Mouse (Mus musculus): ENCODE results near the gene Slc37a4. TPM values are rescaled to one million over a fixed set of nuclear protein-coding genes. Genes with fewer than 3 reads are reported as not detected.

Gene Slc37a4
- 15.4 TPM for polyA plus RNA-seq (2015; fragmentation: Illumina TruSeq; extraction: RNeasy Lipid Tissue Mini Kit (QIAGEN cat#74804); ENCODE audit: insufficient read depth, low replicate concordance)

DNA sequence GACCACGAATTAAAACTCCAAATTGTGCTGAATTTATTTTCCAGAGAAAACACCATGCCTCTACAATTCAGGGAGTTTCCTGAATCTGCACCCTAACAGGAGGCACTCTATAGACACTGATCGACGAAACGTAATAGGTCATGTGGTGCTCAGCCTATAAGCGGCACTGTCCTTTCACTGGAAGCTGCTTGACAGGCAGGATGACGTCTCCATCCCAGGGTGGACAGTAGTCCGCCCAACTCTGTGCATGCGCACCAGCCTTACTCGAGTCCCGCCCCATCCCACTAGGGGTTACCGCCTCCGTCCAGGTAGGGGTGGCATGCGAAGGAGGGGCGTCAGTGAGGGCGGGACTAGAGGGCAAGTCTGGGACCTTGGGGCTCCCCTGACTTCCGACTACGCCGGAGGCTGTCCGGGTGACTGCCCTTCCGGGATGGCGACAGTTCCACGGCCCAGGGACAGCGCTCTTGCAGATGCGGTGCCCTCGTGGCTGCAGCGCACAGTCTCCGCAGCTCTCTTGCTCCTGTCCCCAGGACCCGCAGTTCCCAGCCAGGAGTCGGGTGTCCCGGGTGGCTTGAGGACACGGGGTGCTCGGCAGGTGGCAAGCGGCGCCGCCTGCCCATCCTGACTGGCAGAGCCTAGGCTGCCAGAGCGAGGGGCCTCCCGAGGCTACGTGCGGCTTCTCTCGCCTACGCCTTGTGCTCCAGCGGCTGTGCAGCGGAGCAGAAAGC lies at the start of gene Slc37a4:
Slc37a4 (plus strand) TSS at position 169 of the 728 bp plus-strand sequence.

DNA sequence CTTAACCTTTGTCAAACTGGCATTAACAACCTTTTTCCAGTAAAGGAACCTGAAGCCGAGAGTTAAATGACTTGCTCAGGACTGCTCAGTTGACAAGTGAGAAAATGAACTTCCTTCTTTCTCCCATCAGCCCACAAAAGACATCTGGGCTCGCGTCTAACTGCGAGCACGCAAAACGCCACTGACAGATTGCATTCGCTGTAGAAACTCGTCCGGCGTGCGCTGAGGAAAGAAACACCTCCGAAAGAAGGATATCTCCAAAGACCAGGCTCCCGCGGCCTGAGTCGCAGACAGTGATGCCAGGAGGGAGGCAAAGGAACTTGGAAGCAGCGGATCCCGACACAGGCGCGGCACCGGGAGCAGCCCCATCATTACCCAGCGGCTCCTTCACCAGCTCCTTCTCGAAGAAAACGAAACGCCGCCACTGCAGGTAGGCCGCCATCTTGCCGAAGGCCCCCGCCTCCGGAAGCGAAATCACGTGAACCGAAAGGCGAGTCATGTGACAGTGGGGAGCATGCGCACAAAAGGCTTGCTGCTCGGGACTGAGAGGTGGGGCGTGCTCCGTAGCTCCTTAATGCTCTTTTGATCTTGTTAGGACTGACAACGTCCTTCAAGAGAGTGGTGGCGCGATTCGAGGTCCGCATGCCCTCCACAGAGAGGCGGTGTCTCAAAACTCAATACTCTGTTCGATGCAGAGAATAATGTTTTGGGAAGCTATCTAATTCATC lies 35.3 kb upstream of the Slc37a4 start, which contains the start of gene Vps11:
Vps11 (minus strand) TSS at position 481 of the 728 bp plus-strand sequence.

DNA sequence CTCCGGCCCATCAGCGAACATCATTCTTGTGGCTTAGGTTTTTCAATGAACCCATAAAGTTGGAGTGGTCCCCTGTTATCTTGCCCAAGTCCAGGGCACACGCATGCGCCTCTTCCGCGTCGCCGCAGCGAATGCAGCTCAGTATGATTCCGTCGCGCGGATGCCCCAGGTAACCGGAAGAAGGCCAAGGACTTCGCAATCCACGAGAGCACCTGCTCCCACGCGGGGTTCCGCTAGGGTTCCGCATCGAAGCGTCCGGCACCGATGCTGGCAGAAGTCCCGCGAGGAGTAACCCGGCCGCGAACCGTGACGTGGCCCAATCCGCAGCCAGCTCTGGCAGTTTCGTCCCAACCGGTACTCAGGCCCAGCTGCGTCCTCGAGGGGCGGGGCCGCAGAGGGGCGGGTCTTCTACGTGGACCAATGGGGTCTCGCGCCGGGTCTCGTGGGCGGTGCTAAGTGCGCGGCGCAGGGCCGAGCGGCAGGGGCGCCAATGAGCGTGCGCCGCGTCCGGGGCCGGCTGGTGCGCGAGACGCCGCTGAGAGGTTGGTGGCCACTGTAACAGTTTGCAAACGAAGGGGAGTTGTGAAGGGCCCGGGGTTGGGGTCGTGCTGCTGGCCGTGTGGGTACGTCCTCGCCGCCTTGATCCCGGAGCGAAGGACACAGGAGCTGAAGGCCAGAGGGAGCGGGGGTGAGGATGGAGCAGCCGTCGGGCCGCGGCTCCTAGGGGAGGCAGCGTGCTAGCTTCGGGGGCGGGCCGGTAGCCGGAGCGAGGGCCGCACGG lies 17.4 kb upstream of the Slc37a4 start, which contains the start of gene Hyou1:
Hyou1 (plus strand) TSS at position 437 of the 781 bp plus-strand sequence.

DNA sequence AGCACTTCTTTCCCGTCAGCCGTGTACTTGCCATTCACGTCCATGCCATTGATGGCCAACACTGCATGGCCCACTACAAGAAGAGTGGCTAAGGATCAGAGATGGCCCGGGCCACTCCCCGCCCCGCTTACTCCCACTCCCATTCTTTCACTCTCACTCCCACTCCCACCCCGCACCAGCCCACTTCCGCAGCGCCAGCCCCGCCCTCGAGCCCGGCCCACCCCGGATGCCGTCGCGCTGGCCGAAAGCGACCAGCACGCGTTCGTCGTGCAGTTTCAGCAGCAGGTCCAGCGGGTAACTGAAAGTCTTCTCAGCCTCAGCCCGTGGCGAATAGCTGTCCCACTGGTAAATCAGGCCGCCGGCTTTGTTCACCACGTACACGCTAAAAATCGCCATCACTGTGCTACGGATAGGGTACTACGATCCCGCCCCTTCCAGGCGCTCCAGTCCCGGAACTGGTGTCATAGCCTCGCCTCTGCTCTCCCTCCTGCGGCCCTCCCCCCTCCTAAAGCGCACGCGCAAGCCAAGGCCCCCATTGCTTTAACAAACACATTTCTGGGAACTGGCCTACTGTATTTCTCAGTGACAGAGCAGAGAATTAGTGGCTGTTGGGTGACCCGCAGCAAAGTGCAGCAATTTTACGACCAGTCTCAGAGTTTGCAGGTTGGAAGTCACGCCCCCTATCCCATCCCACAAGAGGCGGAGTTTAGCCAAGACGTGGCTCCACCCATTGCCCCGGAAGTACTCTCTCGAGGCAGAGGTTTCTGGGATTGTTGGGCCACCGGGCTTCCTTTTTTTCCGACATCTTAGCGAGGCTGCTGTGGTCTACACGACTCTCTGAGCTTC lies 10.5 kb downstream of the Slc37a4 start, which contains the start of the genes Rps25 and Trappc4:
Rps25 (plus strand) TSS at position 234 of the 846 bp plus-strand sequence.
Trappc4 (minus strand) TSS at position 695 of the 846 bp plus-strand sequence.

DNA sequence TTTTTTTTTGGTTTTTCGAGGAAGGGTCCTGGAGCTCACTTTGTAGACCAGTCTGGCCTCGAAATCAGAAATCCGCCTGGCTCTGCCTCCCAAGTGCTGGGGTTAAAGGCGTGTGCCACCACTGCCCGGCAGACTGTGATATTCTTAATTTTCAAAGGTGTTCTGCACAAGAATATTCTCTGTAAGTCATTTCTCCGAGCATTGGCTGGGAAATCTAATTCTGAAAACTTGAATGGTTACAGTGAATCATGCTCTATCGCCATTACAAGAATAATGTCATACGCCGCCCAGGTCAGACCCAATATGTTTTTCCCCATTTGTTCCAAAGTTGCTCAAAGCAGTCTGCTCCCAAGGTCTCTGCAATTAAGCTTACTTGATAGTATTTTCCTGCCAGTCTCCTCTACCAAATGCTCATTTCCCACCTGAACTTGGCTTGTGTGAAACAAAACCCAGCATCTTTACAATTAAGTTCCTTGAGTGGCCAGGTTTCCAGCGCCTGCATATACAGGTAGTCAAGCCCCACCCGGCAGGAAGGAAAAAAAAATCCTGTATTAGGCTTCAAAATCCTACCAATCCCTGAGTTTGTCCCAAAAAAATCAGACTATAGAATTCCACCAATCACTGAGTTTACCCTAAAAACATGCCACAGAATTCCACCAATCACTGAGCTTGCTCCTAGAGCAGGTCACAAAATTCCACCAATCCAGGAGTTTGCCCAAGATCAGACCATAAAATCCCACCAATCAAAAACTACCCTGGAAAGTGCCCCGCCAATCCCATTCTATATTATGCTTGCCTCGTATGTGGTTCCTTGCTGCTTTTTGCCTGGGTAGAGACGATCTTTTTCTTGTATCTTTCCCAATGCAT lies 22.1 kb downstream of the Slc37a4 start, which contains the start of gene Ccdc84:
Ccdc84 (minus strand) TSS at position 51 of the 867 bp plus-strand sequence.

DNA sequence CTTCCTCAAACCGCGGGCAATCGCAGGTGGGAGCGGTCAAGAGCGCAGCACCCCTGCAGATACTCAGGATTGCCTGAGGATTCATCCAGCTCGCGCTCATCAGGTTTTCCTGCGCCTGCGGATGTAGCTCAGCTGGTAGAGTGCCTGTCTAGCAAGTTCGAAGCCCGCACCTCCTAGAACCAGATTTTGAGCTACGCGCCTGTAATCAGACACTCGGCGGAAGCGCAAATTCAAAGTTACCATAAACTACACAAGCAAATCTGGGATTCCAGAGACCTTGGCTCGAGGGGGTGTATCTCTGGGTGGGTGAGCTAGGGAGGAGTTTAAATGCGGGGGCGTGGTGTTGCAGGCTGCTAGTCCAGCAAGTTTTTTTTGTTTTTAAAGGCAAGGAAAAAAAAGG lies 44.3 kb downstream of the Slc37a4 start, which contains the start of gene Foxr1:
Foxr1 (minus strand) TSS at position 176 of the 400 bp plus-strand sequence.

Other genes with a start within 250 kb of the Slc37a4 start
- gene Cbl, start 162.8 kb upstream of the Slc37a4 start, polyA plus RNA-seq (2015; fragmentation: Illumina TruSeq; extraction: RNeasy Lipid Tissue Mini Kit (QIAGEN cat#74804); ENCODE audit: insufficient read depth, low replicate concordance) = 112 TPM
- not detected for gene Ccdc153, start 156.2 kb upstream of the Slc37a4 start, polyA plus RNA-seq (2015; fragmentation: Illumina TruSeq; extraction: RNeasy Lipid Tissue Mini Kit (QIAGEN cat#74804); ENCODE audit: insufficient read depth, low replicate concordance)
- 0.10 TPM for gene Pdzd3, start 145.4 kb upstream of the Slc37a4 start, polyA plus RNA-seq (2015; fragmentation: Illumina TruSeq; extraction: RNeasy Lipid Tissue Mini Kit (QIAGEN cat#74804); ENCODE audit: insufficient read depth, low replicate concordance)
- 2.2 TPM for gene Nlrx1, start 128.3 kb upstream of the Slc37a4 start, polyA plus RNA-seq (2015; fragmentation: Illumina TruSeq; extraction: RNeasy Lipid Tissue Mini Kit (QIAGEN cat#74804); ENCODE audit: insufficient read depth, low replicate concordance)
- gene Abcg4, start 108.2 kb upstream of the Slc37a4 start, polyA plus RNA-seq (2015; fragmentation: Illumina TruSeq; extraction: RNeasy Lipid Tissue Mini Kit (QIAGEN cat#74804); ENCODE audit: insufficient read depth, low replicate concordance) = 1.8 TPM
- gene Hinfp, start 91.2 kb upstream of the Slc37a4 start, polyA plus RNA-seq (2015; fragmentation: Illumina TruSeq; extraction: RNeasy Lipid Tissue Mini Kit (QIAGEN cat#74804); ENCODE audit: insufficient read depth, low replicate concordance) = 40.4 TPM
- 5.9 TPM for gene C2cd2l, start 76.6 kb upstream of the Slc37a4 start, polyA plus RNA-seq (2015; fragmentation: Illumina TruSeq; extraction: RNeasy Lipid Tissue Mini Kit (QIAGEN cat#74804); ENCODE audit: insufficient read depth, low replicate concordance)
- gene Dpagt1, start 70.8 kb upstream of the Slc37a4 start, polyA plus RNA-seq (2015; fragmentation: Illumina TruSeq; extraction: RNeasy Lipid Tissue Mini Kit (QIAGEN cat#74804); ENCODE audit: insufficient read depth, low replicate concordance) = 16.7 TPM
- gene H2afx, start 62.2 kb upstream of the Slc37a4 start, polyA plus RNA-seq (2015; fragmentation: Illumina TruSeq; extraction: RNeasy Lipid Tissue Mini Kit (QIAGEN cat#74804); ENCODE audit: insufficient read depth, low replicate concordance) = 18.5 TPM
- gene Hmbs, start 52.6 kb upstream of the Slc37a4 start, polyA plus RNA-seq (2015; fragmentation: Illumina TruSeq; extraction: RNeasy Lipid Tissue Mini Kit (QIAGEN cat#74804); ENCODE audit: insufficient read depth, low replicate concordance) = 79.9 TPM
- 50.6 TPM for gene Vps11, start 35.2 kb upstream of the Slc37a4 start, polyA plus RNA-seq (2015; fragmentation: Illumina TruSeq; extraction: RNeasy Lipid Tissue Mini Kit (QIAGEN cat#74804); ENCODE audit: insufficient read depth, low replicate concordance)
- gene Hyou1, start 17.4 kb upstream of the Slc37a4 start, polyA plus RNA-seq (2015; fragmentation: Illumina TruSeq; extraction: RNeasy Lipid Tissue Mini Kit (QIAGEN cat#74804); ENCODE audit: insufficient read depth, low replicate concordance) = 55.2 TPM
- 4,145 TPM for gene Rps25, start 10.3 kb downstream of the Slc37a4 start, polyA plus RNA-seq (2015; fragmentation: Illumina TruSeq; extraction: RNeasy Lipid Tissue Mini Kit (QIAGEN cat#74804); ENCODE audit: insufficient read depth, low replicate concordance)
- 70.1 TPM for gene Trappc4, start 10.7 kb downstream of the Slc37a4 start, polyA plus RNA-seq (2015; fragmentation: Illumina TruSeq; extraction: RNeasy Lipid Tissue Mini Kit (QIAGEN cat#74804); ENCODE audit: insufficient read depth, low replicate concordance)
- 54.6 TPM for gene Ccdc84, start 21.7 kb downstream of the Slc37a4 start, polyA plus RNA-seq (2015; fragmentation: Illumina TruSeq; extraction: RNeasy Lipid Tissue Mini Kit (QIAGEN cat#74804); ENCODE audit: insufficient read depth, low replicate concordance)
- gene Foxr1, start 44.3 kb downstream of the Slc37a4 start, polyA plus RNA-seq (2015; fragmentation: Illumina TruSeq; extraction: RNeasy Lipid Tissue Mini Kit (QIAGEN cat#74804); ENCODE audit: insufficient read depth, low replicate concordance) = 0.65 TPM
- gene Upk2, start 58.1 kb downstream of the Slc37a4 start, polyA plus RNA-seq (2015; fragmentation: Illumina TruSeq; extraction: RNeasy Lipid Tissue Mini Kit (QIAGEN cat#74804); ENCODE audit: insufficient read depth, low replicate concordance) = not detected
- gene Bcl9l, start 86.0 kb downstream of the Slc37a4 start, polyA plus RNA-seq (2015; fragmentation: Illumina TruSeq; extraction: RNeasy Lipid Tissue Mini Kit (QIAGEN cat#74804); ENCODE audit: insufficient read depth, low replicate concordance) = 6.5 TPM
- 193 TPM for gene Cxcr5, start 165.0 kb downstream of the Slc37a4 start, polyA plus RNA-seq (2015; fragmentation: Illumina TruSeq; extraction: RNeasy Lipid Tissue Mini Kit (QIAGEN cat#74804); ENCODE audit: insufficient read depth, low replicate concordance)
- gene Ddx6, start 208.0 kb downstream of the Slc37a4 start, polyA plus RNA-seq (2015; fragmentation: Illumina TruSeq; extraction: RNeasy Lipid Tissue Mini Kit (QIAGEN cat#74804); ENCODE audit: insufficient read depth, low replicate concordance) = 235 TPM

Measured in spleen, adult 10 weeks (tissue).